Mouse (Mus musculus) kidney, embryonic 15.5 days (tissue): ENCODE measurements at regions not wholly inside any gene's neighbourhood (a gene's known extent, or its start where the extent isn't known, plus 50 kb on each side); places are given as distances from the start of the nearest gene placed in this dataset. TPM values are rescaled to one million over a fixed set of nuclear protein-coding genes. Genes with fewer than 3 reads are reported as not detected.

ENCODE experiments used
- microRNA-seq: library from miRNA; unstranded; fragments of <30 nt; microRNA quantifications from one replicate; pipeline ENCODE4, GENCODE M21; 2016

Small RNA genes lying in the stretch of these regions (microRNA-seq; reads per million reads assigned to microRNA genes)
- not detected for gene Gm24054
